Comparison of ENCODE assay signal across 14 mouse cellular contexts in the genomic region with DNA sequence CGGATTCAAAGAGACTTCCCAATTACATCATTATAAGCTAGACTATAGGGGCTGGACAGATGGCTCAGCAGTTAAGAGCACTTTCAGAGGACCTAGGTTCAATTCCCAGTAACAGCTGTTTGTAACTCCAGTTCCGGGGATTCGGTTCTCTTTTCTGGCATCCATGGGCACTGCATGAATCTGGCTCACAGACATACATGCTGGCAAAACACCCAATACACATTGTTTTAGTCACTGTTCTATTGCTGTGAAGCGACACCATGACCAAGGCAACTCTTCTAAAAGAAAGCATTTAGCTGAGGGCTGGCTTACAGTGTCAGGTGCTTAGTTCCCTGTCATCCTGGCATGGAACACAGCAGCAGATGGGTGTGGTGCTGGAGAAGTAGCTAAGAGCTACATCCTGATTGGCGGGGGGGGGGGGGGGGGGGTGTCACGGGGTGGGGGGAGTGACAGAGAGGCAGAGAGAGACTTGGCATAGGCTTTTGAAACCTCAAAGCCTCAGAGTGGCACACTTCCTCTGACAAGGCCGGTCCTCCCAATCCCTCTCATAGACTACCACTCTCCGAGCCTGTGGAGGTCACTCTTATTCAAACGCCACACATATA. TPM values are rescaled to one million over a fixed set of nuclear protein-coding genes. Genes with fewer than 3 reads are reported as not detected.
DNase-seq lines count a peak whose midpoint lies in the region; ATAC-seq and TF ChIP-seq lines count a peak whose summit lies in the region.
"Had no signal": no experiment of that assay in that cellular context is flagged by ENCODE, and none has a peak within 500 bp of the region (broad histone marks: within the 10 kb centered on the region; RNA-seq: fewer than 3 reads in every experiment).

No protein-coding gene starts in this region.

- 0 out of 2 replicates have a peak overlapping the region, but pooled peaks have one; percentile 86 for H3K4me2 ChIP-seq in hindbrain, embryonic 15.5 days
- no peak overlapping the region for H3K4me2 ChIP-seq in hindbrain, embryonic 13.5 days

- H3K27ac ChIP-seq in hindbrain, embryonic 15.5 days (replicated peaks) = no peak overlapping the region
- no peak overlapping the region for H3K27ac ChIP-seq in hindbrain, embryonic 13.5 days
- H3K27ac ChIP-seq in gastrocnemius, adult 2 months = no peak overlapping the region
- H3K27ac ChIP-seq in midbrain, embryonic 10.5 days (replicated peaks) = no peak overlapping the region
- H3K27ac ChIP-seq: embryonic facial prominence, embryonic 13.5 days had no signal

- no peak for ATAC-seq in hindbrain, embryonic 15.5 days (ENCODE audit: low FRiP score, low read depth)
- ATAC-seq in hindbrain, embryonic 13.5 days (ENCODE audit: low FRiP score) = no peak
- ATAC-seq in hematopoietic stem cell, adult 5-6 weeks (replicated peaks in 1 of 2; ENCODE audit: insufficient read depth in 1 of 2, low FRiP score in 2 of 2, low TSS enrichment in 1 of 2, low read depth in 1 of 2, poor library complexity in 2 of 2, severe bottlenecking in 2 of 2) = peak; percentile 37 to 48; a peak in 2 of 4 replicates

- H3K27me3 ChIP-seq in hindbrain, embryonic 15.5 days = peaks cover 6% of the 10 kb centered on the region; the same call in 1 of the 2 replicates
- H3K27me3 ChIP-seq in hindbrain, embryonic 13.5 days = peaks cover 10% of the 10 kb centered on the region
- peaks cover 26% of the 10 kb centered on the region for H3K27me3 ChIP-seq in midbrain, embryonic 10.5 days (ENCODE audit: low read depth, poor library complexity, severe bottlenecking)

- peaks cover 7% of the 10 kb centered on the region; the same call in 1 of the 2 replicates for H3K4me1 ChIP-seq in hindbrain, embryonic 15.5 days (replicated peaks)
- peaks cover 3% of the 10 kb centered on the region; the same call in 1 of the 2 replicates for H3K4me1 ChIP-seq in hindbrain, embryonic 13.5 days (replicated peaks)
- peaks cover 8% of the 10 kb centered on the region for H3K4me1 ChIP-seq in midbrain, embryonic 10.5 days

- TF ChIP-seq CTCF in gastrocnemius, adult 2 months (IDR thresholded peaks at IDR 0.05) = no peak

- intact Hi-C loops in gastrocnemius, adult 2 months (cut with DNase I) = no loop called here

- no peak overlapping the region for H3K9ac ChIP-seq in hindbrain, embryonic 15.5 days
- H3K9ac ChIP-seq in hindbrain, embryonic 13.5 days = no peak overlapping the region

- no peak overlapping the region for H3K4me3 ChIP-seq in hindbrain, embryonic 15.5 days
- no peak overlapping the region for H3K4me3 ChIP-seq in hindbrain, embryonic 13.5 days
- no peak overlapping the region for H3K4me3 ChIP-seq in gastrocnemius, adult 2 months
- no peak overlapping the region for H3K4me3 ChIP-seq in midbrain, embryonic 10.5 days

- 69% methylated on average over 8 of the region's 9 CpGs for WGBS in hindbrain, embryonic 15.5 days
- WGBS in hindbrain, embryonic 13.5 days = 66% methylated on average over 9 of the region's 9 CpGs
- 73% methylated on average over 9 of the region's 9 CpGs for WGBS in midbrain, embryonic 10.5 days

- DNase-seq in 3134 (ENCODE audit: extremely low read depth, insufficient read length, low spot score) (peak; percentile 17), MEL-GATA-1-ER (ENCODE audit: extremely low read depth, low read depth) (peak; percentile 57)
- no peak for DNase-seq in gastrocnemius, adult 2 months
- no peak for DNase-seq in midbrain, embryonic 10.5 days (ENCODE audit: low spot score)
- DNase-seq in heart, adult 9 months (ENCODE audit: low spot score in 2 of 2) = no peak
- DNase-seq: adrenal gland, postnatal 36 days; gastrocnemius, postnatal 14 days; lung, embryonic 14.5 days; right cerebral cortex, postnatal 25 days; thymus, adult 18-20 months had no signal

- H3K36me3 ChIP-seq in hindbrain, embryonic 15.5 days = no peaks in the 10 kb centered on the region
- no peaks in the 10 kb centered on the region; the same call in 1 of the 2 replicates for H3K36me3 ChIP-seq in hindbrain, embryonic 13.5 days
- H3K36me3 ChIP-seq in midbrain, embryonic 10.5 days = no peaks in the 10 kb centered on the region
- H3K36me3 ChIP-seq: embryonic facial prominence, embryonic 13.5 days had no signal

- no peaks in the 10 kb centered on the region for H3K9me3 ChIP-seq in hindbrain, embryonic 15.5 days
- no peaks in the 10 kb centered on the region for H3K9me3 ChIP-seq in hindbrain, embryonic 13.5 days
- no peaks in the 10 kb centered on the region for H3K9me3 ChIP-seq in midbrain, embryonic 10.5 days (replicated peaks)
- H3K9me3 ChIP-seq: embryonic facial prominence, embryonic 13.5 days had no signal

RNA-seq across cellular contexts. Expression of gene Aldh9a1, which starts 10.5 kb away (rescaled TPM):
- 34.9 and 39.7 TPM in 2 replicates for polyA plus RNA-seq in hindbrain, embryonic 15.5 days (2015; fragmentation: Nextera tagmentation; extraction: Ambion mirVana)
- polyA plus RNA-seq in hindbrain, embryonic 13.5 days (2015; fragmentation: Nextera tagmentation; extraction: Ambion mirVana) = 31.1 and 33.0 TPM in 2 replicates
- 29.0 and 37.4 TPM in 2 replicates for total RNA-seq in hematopoietic stem cell, adult 5-6 weeks (2017)
- 1 to 10 TPM; 4.1 to 5.8 TPM for total RNA-seq in gastrocnemius, adult 2 months (2021)
- 42.6 and 46.5 TPM in 2 replicates for polyA plus RNA-seq in midbrain, embryonic 10.5 days (2016; fragmentation: Nextera tagmentation; extraction: Ambion mirVana)

RNA-seq across cellular contexts. Expression of gene Tmco1, which starts 31.1 kb away (rescaled TPM):
- polyA plus RNA-seq in hindbrain, embryonic 15.5 days (2015; fragmentation: Nextera tagmentation; extraction: Ambion mirVana) = 68.3 and 69.8 TPM in 2 replicates
- polyA plus RNA-seq in hindbrain, embryonic 13.5 days (2015; fragmentation: Nextera tagmentation; extraction: Ambion mirVana) = 72.5 and 73.5 TPM in 2 replicates
- 157 and 236 TPM in 2 replicates for total RNA-seq in hematopoietic stem cell, adult 5-6 weeks (2017)
- 10 to 100 TPM; 33.2 to 40.4 TPM for total RNA-seq in gastrocnemius, adult 2 months (2021)
- polyA plus RNA-seq in midbrain, embryonic 10.5 days (2016; fragmentation: Nextera tagmentation; extraction: Ambion mirVana) = 85.4 and 87.1 TPM in 2 replicates

RNA-seq across cellular contexts. Expression of gene Uck2, which starts 54.2 kb away (rescaled TPM):
- polyA plus RNA-seq in hindbrain, embryonic 15.5 days (2015; fragmentation: Nextera tagmentation; extraction: Ambion mirVana) = 52.5 and 53.2 TPM in 2 replicates
- polyA plus RNA-seq in hindbrain, embryonic 13.5 days (2015; fragmentation: Nextera tagmentation; extraction: Ambion mirVana) = 58.4 and 63.4 TPM in 2 replicates
- 145 and 161 TPM in 2 replicates for total RNA-seq in hematopoietic stem cell, adult 5-6 weeks (2017)
- total RNA-seq in gastrocnemius, adult 2 months (2021) = 10 to 100 TPM; 14.1 to 22.4 TPM
- polyA plus RNA-seq in midbrain, embryonic 10.5 days (2016; fragmentation: Nextera tagmentation; extraction: Ambion mirVana) = 101 and 109 TPM in 2 replicates

RNA-seq across cellular contexts. Expression of gene Mgst3, which starts 54.4 kb away (rescaled TPM):
- 172 and 178 TPM in 2 replicates for polyA plus RNA-seq in hindbrain, embryonic 15.5 days (2015; fragmentation: Nextera tagmentation; extraction: Ambion mirVana)
- 105 and 108 TPM in 2 replicates for polyA plus RNA-seq in hindbrain, embryonic 13.5 days (2015; fragmentation: Nextera tagmentation; extraction: Ambion mirVana)
- total RNA-seq in hematopoietic stem cell, adult 5-6 weeks (2017) = 9.0 and 15.8 TPM in 2 replicates
- total RNA-seq in gastrocnemius, adult 2 months (2021) = 100 to 1,000 TPM; 147 to 151 TPM
- polyA plus RNA-seq in midbrain, embryonic 10.5 days (2016; fragmentation: Nextera tagmentation; extraction: Ambion mirVana) = 63.5 and 66.2 TPM in 2 replicates

Comparison
In these comparisons a context has a peak if more than half of its experiments do, and no peak if none do; other contexts are left out.
1. ATAC-seq: peak in hematopoietic stem cell, adult 5-6 weeks (2 of 2); none in hindbrain, embryonic 15.5 days (single experiment) and hindbrain, embryonic 13.5 days (single experiment).
2. DNase-seq: peak in 3134 (single experiment) and MEL-GATA-1-ER (single experiment); none in gastrocnemius, adult 2 months (single experiment), midbrain, embryonic 10.5 days (single experiment) and heart, adult 9 months (0 of 2).